Mouse (Mus musculus): ENCODE results near the gene Pnlip.

Pnlip gene

DNA sequence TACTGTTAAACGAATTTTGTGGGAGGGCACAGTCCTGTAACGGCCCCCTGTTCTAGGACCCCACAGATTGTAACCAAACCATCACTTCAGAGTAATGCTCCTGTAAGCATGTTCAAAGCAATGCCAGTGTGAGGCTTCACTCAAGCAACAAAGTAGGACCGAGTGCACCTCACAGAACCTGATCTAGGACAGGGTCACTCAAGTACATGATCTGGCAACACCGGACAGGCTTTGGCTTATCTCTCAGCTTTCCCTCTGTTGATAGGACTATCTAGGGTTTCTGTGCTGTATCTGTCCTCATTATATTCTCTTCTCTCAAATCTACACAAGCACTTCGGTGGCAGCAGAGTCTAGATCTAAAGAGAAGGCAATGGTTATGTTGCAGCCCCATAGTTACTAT is 74.3 kb downstream of the Pnlip start:
- DNase-seq (ENCODE audit: low read depth) = no peak

DNA sequence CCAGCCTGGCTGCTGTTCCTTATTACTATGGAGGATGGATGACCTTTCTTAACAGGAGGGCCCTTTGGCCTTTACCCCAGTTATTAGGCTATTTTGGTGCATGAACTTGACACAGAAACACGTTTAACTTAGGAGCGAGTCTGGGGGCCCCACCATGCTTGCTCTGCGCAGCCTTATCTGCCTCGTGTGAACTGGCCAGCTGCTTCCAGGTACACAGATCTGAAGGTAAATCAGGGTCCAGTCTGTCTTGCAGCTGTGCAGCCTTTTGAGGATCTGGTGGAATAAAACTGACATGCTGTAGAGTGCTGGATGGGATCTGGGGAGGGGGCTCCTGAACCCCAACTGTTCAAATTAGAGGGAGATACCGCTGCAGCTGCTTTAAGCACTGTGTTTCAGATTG is 75.5 kb downstream of the Pnlip start:
- no peak for DNase-seq (ENCODE audit: low read depth)

DNA sequence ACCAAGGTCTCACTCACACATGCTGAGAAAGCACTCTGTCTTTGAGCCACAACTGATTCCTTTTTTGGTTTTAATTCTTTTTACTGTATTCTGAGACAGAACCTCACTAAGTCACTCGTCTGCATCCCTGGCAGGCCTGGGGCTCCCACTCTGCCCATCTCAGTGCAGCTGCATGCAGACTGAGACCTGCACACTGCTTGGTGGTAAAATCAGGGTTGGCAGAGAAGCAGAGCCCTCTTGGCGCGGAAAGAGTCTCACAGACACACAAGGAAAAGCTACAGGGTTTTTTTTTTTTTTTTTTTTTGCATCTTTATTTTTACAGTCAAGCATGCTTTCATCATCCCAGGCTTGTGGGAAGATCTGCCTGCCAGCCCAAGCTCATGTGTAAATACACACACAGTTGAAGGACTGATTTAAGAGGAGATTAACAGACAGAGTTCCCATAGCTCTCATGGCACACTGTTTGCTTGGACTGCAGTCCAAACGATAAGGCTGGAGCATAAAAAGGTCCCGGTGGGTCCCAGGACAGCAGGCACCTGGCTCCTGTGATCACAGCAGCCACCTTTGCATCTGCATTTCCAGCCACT is 76.2 kb downstream of the Pnlip start, which contains the start of gene Pnliprp1:
TSS of gene Pnliprp1 (plus strand) at position 443 of the 587 bp plus-strand sequence.
- DNase-seq (ENCODE audit: low read depth) = no peak

Measured in c-Kit-positive CD71-positive TER-119-negative erythroid progenitor cells, embryonic 14.5 days (primary cell).